Mouse (Mus musculus): ENCODE data around the gene Ubr3. TPM values are rescaled to one million over a fixed set of nuclear protein-coding genes. Genes with fewer than 3 reads are reported as not detected.
A peak's percentile ranks its signal among the peaks of the same experiment; 100 is the strongest.

Ubr3 gene
- 10 to 100 TPM; 66.6 to 85.9 TPM for total RNA-seq (2021)
- long read RNA-seq, experiment 1, full-length matches to known transcripts: 1 of 11 reads
- long read RNA-seq, experiment 1, partial matches to known transcripts: 1 of 11 reads
- long read RNA-seq, experiment 1, other reads (novel, unspliced or antisense): 9 of 11 reads
- long read RNA-seq, experiment 2, full-length matches to known transcripts: 1 of 18 reads
- long read RNA-seq, experiment 2, partial matches to known transcripts: 15 of 18 reads
- long read RNA-seq, experiment 2, other reads (novel, unspliced or antisense): 2 of 18 reads

DNA sequence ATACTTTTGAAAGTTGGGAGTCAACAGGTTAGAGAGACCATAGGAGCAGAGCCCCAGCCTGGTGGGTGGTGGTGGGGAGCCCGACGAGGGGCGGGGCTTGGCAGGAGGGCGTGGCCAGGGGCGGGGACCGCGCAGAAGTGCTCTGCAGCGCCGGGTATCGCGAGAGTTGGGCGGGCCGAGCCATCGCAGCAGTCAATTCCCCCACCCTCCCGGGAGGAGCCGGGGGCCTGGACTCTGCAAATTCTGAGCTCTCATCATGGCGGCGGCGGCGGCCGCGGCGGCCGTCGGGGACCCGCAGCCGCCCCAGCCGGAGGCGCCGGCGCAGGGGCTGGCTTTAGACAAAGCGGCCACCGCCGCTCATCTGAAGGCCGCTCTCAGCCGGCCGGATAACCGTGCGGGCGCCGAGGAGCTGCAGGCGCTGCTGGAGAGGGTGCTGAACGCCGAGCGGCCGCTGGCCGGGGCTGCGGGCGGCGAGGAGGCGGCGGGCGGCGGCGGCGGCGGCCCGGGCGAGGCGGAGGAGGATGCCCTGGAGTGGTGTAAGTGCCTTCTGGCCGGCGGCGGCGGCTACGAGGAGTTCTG, at the start of gene Ubr3:
Ubr3 (plus strand) TSS at position 208 of the 579 bp plus-strand sequence.
- peak; percentile 99 for DNase-seq (ENCODE audit: low spot score in 2 of 2)

DNA sequence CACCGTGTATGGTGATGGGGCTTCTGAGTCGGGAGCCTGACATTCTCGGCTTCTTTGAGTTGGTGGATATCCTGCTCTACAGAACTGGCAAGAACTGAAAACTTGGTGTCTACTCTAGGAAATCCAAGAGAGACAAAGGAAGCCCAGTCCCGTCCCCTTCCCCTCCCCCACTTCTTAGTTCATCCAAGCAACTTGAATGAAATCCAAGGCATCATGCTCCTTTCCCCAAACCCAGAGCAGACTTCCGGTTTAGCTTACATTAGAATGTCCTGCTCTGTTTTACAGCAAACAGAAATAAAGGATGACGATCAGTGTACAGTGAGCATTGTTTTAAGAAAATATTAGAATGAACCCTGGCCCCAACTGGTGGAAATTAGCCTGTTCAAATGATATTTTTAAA, 47.8 kb upstream of the Ubr3 start:
- no peak for DNase-seq (ENCODE audit: low spot score in 2 of 2)

DNA sequence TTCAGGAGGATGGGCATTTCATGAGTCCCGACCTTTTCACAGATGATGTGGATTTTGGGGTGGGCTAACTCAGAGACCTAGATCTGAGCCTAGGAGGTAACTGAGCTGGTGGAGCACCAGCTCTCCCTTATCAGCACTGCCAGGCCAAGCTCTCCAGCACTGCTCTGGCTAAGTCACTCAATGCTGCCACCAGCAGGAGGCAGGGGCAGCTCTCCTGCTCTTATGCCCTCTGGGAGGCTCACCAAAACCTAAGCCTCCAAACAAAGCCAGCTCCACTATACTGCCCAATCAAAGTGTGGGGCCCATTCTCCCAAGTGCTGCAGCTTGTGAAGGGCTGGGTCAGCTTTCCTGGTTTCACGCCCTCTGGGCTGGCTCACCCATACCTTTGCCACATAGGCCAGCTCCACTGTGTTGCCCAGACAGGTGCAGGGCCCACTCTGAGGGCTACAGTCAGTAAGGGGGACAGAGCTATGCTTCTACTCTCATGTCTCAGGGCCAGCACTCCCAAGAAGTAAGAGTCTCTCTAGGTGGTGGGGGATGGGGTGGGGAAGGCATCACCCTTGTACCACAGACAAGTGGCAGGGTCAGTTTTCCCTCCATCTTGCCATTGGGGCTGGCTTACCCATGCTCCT, 45.5 kb upstream of the Ubr3 start:
- no peak for DNase-seq (ENCODE audit: low spot score in 2 of 2)

DNA sequence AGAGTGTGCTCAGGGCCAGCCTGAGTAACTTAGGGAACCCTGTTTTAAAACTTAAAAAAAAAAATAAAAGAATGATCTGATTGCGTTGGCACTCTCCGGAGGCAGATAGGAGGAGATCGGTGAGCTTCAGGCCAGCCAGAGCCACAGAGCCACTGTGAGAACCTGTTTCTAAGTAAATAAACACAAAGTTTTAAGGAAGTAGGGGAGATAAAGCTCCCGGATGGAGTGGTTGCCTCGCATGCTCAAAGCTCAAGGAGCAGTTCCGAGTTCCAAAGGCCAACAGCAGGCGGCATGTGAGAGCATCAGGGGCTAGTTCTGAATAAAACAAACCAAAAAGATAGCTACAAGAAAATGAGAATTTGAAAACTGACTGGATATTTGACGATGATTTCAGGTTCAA, 40.7 kb upstream of the Ubr3 start:
- DNase-seq (ENCODE audit: low spot score in 2 of 2): no peak

DNA sequence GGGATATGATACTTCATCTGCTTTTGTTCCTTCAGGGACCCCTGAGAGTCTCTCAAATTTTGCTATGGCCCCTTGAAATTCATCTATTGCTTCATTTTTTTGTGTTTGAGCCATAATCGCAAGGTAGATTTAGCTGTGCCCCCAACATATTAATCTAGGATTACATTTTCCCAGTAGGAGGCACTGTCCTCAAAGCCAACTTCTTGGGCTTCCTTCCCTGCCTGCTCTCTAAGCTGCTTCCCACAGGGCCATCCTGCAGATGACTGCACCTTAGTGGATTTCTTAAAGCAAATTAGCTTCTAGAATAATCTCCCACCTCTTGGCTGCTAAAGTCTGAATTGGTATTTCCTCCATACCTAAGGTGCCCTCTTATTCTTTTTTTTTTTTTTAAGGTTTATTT, 39.2 kb upstream of the Ubr3 start:
- DNase-seq (ENCODE audit: low spot score in 2 of 2): no peak

DNA sequence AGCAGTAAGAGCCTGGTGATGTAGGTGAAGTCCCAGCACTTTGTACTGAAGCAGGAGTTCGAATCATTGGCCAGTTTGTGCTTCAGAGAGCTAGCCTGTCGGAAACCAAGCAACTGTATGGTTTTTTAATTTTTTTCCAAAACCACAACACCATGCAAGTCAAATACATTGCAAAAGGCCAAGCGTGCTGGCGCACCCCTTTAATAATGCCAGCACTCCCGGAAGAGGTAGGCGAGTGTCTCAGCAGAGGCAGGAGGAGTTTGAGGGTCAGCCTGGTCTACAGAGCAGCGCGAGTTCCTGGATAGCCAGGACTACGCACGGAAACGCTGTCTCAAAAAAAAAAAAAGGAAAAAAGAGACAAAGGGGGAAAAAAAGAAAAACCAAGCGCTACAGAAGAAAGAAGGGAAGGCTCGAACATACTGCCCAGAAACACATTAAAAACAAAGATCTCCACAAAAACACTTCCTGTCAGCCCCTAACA, 36.0 kb upstream of the Ubr3 start:
- DNase-seq (ENCODE audit: low spot score in 2 of 2): peak; percentile 30 to 37

DNA sequence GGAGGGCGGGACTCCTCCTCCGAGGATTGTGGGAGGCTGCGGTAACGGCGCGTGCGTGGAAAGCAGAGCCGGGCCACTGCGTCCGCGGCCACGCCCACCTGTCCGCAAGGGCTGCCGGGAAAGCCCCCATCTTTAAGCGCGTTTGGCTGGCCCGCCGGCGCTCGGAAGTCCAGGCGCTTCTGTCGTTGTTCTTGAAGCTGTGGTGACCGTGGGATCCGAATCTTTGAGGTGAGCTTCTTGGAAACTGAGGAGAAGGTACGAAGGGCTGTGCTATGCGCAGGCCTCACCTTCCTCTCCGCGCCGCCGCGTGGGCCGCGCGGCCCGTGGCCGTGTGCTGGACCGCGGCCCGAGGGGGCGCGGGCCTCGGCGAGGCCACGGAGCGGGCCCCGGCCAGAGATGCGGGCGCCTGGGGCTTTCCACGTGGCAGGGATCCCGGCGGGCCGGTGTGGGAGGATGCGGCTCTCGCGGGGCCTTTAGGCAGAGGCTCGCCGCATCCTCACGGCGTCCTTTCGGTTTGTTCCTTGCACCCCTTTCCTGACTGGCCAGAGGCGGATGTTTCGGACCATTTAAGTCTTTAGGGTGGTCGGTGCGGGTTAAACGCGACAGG, 35.5 kb upstream of the Ubr3 start, which contains the start of gene Ssb:
Ssb (plus strand) TSS at position 78 of the 607 bp plus-strand sequence.
- DNase-seq (ENCODE audit: low spot score in 2 of 2): peak; percentile 92 to 94

DNA sequence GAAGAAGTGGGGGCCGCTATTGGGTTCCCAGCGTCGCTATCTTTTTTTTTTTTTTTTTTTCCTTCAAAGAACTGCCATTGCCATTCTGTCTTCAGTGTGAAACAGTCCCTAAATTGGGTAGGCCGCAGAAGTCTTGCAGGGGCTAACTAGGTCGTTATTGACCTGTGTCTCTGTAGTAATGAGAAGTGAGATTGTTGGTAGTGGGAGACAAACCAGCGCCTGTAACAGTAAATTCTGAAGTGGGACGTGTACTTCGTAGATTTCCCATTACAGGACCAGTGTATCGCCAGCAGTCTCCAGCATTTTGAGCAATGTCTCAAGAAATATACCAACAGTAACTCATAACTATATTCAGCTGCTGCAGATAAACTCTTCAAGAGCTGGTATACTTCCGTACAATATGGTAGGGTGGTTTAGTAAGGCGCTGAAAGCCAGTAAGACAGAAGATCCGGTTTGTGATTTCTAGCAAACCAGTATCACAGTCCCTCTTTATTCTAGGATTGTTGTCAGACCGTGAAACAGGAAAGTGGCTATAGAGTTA, 34.9 kb upstream of the Ubr3 start:
- DNase-seq (ENCODE audit: low spot score in 2 of 2): no peak

DNA sequence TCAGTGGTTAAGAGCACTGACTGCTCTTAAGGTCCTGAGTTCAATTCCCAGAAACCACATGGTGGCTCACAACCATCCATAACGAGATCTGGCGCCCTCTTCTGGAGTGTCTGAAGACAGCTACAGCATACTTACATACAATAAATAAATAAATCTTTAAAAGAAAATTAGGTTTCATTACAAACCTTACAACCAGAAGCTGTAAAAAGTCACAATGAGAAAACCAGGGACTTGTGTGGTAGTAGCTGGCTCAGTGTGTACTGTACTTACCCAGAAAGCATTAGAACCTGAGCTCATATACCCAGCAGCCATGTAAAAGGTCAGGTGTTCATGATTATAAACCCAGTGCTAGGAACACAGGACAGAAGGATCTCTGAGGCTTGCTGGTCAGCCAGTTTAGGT, 13.1 kb upstream of the Ubr3 start:
- no peak for DNase-seq (ENCODE audit: low spot score in 2 of 2)

DNA sequence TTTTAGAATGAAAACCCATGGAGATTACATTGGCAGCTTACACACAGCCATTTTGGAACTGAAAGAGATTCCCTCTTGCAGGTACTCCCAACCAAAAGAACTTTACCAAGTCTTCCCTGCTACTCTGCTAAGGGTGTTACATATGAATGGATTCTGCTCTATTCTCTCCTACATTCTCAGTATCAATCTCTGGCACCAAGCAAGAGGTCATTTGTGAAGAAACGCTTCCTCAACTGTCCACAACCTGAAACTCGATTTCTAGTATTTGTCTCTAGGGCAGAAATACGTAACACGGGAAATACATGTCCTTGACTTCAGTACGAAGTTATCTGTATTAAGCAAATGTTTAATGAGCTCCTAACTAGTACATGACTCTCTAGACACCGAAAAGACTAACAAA, 12.5 kb upstream of the Ubr3 start:
- DNase-seq (ENCODE audit: low spot score in 2 of 2): no peak

DNA sequence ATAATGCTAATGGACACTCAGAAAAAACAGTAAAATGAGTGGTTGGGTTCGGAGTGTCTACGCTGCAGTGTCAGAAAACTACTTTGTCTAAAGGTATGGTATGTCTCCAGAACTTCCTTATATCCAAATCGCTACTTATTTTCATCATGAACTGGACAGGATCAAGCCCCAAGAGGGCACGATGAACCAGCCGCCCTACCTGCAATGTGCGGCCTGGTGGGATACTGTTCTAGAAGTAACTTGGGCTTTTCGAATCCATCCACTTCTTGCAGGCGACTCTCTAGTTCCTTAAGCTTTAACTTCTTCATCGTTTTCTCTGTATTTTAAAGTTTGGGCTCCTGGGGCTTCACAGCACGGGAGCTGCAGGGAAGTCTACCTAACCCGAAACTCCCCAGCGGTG, 12.0 kb upstream of the Ubr3 start:
- DNase-seq (ENCODE audit: low spot score in 2 of 2): no peak

DNA sequence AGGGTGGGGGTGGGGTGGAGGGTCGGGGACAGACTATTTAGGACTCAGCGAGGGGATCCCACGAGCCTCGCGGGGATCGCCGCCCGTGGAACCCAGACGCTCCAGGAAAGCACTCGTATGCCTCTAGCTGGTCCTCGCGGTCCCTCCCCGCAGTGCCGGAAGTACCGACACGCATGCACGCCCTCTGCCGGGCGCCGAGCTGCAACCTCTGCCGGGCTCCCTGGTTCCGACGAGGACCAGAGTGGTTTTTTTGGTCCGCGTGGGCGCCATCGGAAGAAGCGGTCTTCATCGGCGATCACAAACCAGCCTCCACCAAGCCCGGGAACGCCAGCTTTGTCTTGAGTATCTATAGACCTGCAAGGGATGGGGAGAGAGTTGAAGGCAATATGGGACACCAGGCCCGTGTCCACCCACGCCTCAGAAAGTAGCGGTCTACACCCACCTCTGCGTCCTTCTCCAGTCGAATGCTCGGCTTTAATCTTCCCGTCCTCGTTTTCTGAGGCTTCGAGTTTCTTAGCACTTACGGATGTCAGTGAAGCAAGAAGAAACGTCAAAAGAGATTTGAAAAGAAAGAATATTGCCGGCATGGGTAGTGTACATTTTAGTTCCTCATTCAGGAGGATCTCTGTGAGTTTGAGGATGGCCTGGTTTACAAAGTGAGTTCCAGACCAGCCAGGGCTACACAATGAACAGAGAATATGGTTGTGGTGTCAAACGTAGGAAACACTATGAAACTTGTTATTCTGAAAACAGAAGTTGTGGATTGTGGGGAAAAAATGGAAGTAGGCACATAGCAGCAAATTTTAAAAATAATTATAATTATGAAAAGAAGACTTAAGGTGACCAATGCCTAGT, 11.4 kb upstream of the Ubr3 start, which contains the start of gene Mettl5:
Mettl5 (minus strand) TSS at position 165 of the 855 bp plus-strand sequence.
- DNase-seq (ENCODE audit: low spot score in 2 of 2): peak; percentile 85 to 87

DNA sequence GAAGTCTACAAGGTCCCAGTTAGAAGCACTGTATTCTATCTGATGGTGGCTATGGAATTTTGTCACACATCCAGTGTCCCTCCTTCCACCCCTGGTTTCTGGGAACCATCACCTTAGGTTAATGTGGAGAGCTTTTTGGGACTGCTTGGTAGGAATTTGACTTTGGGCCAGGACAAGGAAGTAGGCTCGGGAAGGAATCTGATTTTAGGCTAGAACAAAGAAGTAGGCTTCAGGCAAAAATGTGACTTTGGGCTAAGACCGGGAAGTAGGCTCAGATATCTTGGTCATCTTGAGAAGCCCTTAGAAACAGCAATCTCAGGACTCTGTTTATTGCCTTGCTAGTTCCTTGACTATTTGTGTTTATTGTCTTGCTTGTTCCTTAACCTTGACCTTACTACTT, 8.1 kb upstream of the Ubr3 start:
- no peak for DNase-seq (ENCODE audit: low spot score in 2 of 2)

DNA sequence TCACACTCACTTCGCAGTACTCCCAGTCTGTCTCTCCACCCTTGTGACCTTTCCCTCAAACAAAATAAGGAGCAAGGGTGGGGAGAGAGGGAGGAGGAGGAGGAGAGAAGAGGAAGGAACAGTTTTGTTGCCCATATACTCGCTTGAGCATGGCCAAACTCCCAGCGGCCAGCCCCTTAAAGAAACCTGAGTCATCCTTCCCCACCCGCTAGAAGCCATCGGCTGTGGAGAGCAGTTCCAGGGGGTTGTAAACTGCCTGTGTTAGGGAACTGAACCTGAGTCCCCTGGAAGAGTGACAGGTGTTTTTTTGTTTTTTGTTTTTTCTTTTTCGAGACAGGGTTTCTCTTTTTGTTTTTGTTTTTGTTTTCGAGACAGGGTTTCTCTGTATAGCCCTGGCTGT, 6.2 kb upstream of the Ubr3 start:
- no peak for DNase-seq (ENCODE audit: low spot score in 2 of 2)

DNA sequence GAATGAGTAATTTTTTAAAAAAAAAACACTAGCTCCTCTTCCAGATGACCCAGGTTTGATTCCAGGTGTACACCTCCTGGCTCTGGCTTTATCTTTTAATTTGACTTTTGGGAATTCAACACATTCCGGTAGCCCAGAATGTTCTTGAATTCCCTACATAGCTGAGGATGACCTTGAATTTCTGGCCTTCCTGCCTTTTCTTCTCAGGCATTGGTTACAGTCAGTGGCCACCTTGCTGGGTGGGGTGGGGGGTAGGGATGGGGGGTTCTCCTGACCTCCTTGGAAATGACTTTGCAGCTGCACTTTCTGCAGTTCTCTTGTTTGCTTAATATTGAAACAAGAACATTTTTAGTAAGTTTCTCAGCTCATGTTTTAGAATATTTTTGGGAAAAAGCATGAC, 3.9 kb upstream of the Ubr3 start:
- DNase-seq (ENCODE audit: low spot score in 2 of 2): no peak

DNA sequence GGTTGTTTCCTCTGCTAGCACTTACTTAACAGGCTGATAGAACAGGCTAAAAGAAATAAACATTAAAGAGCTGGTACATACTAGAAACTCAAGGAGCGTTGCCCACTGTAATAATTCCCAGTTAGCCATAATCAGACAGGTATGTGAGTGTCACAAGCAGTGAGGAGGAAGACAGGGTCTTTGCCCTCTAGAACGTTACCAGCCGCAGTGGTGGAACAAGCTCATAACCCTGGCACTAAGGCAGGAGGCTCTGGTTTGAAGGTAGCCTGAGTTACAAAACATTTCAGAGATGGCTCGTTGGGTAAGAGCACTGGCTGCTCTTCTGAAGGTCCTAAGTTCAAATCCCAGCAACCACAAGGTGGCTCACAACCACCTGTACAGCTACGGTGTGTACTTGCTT, 3.2 kb upstream of the Ubr3 start:
- DNase-seq (ENCODE audit: low spot score in 2 of 2): no peak

DNA sequence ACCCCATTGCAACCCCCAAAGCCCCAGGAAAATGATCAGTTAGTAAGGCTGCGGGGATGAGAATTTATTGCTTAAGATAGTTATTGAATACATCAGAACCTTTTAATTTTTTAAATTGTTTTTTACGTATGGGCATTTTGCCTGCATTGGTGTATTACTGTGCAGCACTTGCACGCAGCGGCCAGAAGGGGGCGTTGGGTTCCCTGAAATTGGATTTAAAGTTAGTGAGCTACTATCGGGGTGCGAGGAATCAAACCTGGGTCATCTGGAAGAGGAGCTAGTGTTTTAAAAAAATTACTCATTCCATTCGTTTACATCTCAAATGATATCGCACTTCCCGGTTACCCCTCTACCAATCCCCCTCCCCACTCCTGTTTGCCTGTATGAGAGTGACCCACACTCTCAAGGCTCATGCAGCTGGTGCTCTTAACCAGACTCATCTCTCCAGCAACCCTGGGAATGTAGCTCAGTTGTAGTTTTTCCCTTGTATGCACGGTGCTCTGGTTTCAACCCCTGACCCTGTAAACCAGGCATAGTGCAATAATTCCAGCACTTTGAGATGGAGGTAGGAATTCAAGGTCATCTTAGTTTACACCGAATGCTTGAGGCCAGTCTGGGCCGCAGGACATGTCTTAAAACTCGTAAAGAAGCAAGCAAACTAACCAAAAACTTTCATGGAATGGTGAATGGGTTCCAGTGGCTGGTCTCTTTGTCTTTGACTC, 1.4 kb upstream of the Ubr3 start:
- DNase-seq (ENCODE audit: low spot score in 2 of 2): no peak

DNA sequence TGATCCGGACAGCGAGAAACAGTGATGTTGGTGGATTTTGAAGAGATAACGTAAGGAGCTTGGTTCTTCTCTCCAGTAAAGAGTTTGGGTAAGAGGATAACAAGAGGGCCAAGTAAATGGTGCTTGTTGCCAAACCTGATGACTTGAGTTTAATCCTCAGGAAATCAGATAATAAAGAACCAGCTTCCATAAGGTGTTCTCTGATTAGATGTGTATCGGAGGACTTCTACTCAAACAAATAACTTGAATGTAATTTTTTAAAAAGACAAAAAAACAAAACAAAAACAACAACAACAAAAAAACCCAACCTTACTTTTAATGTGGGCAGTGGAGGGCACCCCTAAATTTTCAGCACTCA, 843 bp upstream of the Ubr3 start:
- no peak for DNase-seq (ENCODE audit: low spot score in 2 of 2)

DNA sequence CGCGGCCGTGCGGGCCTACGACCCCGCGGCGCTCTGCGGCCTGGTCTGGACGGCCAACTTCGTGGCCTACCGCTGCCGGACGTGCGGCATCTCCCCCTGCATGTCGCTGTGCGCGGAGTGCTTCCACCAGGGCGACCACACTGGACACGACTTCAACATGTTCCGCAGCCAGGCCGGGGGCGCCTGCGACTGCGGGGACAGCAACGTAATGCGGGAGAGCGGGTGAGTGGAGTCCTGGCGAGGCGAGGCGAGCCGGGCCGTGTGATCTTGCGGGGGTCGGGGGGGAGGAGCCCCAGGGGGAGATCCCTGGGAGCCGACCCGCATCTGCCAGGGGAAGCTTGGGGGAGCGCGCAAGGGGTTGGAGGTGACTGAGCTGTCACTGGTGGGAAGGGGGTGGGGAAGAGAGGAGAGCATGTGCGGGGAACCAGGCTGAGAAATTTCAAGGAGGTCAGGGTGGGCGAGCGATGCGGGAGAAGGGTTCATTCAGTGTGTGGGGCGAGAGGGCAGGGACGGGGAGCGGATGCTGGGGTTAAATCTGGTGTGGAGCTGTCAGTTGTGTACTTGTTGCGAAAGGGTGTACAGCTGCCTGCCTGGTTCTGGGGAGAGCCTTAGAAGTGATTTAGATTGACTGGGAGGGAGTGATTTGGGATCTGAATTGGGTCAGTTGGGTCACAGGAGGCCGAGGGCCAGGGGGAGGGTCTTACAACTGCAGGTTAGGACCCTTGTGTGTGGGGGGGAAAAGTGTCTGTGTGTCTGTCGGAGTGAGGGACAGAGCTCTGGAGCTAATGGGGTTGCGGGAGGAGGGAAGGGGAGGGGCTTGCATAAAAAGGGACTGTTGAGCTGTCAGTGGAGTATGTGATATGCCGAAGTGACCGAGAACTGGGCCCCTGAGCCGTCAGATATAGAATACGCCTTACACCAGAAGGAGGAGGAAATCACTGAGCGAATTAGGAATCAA, 851 bp downstream of the Ubr3 start:
- DNase-seq (ENCODE audit: low spot score in 2 of 2): peak; percentile 46 to 50
